Mouse (Mus musculus): ENCODE measurements around the gene Dcaf6. TPM values are rescaled to one million over a fixed set of nuclear protein-coding genes. Genes with fewer than 3 reads are reported as not detected.
A peak's percentile ranks its signal among the peaks of the same experiment; 100 is the strongest.

Dcaf6 gene
- total RNA-seq, 4 experiments from 2014 or later, result 74.9 to 96.5 (median 84.4) TPM

GRCm38 (mm10) chr1:165322934-165323333 lies 137.3 kb downstream of the Dcaf6 start:
- DNase-seq (ENCODE audit: low spot score in 2 of 2), result no peak

- no peak for DNase-seq (ENCODE audit: low spot score in 2 of 2)
Observed at GRCm38 (mm10) chr1:165321891-165322290, 138.4 kb downstream of the Dcaf6 start.

GRCm38 (mm10) chr1:165321393-165321861 lies 138.8 kb downstream of the Dcaf6 start:
- DNase-seq (ENCODE audit: low spot score in 2 of 2), result no peak

GRCm38 (mm10) chr1:165320141-165320934 lies 139.9 kb downstream of the Dcaf6 start:
- peak in 1 of 2 experiments; percentile 57 for DNase-seq (ENCODE audit: low spot score in 2 of 2)

GRCm38 (mm10) chr1:165316361-165316760 lies 143.9 kb downstream of the Dcaf6 start:
- no peak for DNase-seq (ENCODE audit: low spot score in 2 of 2)

- DNase-seq (ENCODE audit: low spot score in 2 of 2), result no peak
Observed at GRCm38 (mm10) chr1:165308180-165308579, 152.1 kb downstream of the Dcaf6 start.

GRCm38 (mm10) chr1:165304341-165304740 lies 155.9 kb downstream of the Dcaf6 start:
- no peak for DNase-seq (ENCODE audit: low spot score in 2 of 2)

- no peak for DNase-seq (ENCODE audit: low spot score in 2 of 2)
Observed at GRCm38 (mm10) chr1:165303209-165303608, 157.1 kb downstream of the Dcaf6 start.

GRCm38 (mm10) chr1:165302455-165303208 lies 157.6 kb downstream of the Dcaf6 start:
- DNase-seq (ENCODE audit: low spot score in 2 of 2), result peak in 1 of 2 experiments; percentile 44

GRCm38 (mm10) chr1:165301567-165301966 lies 158.7 kb downstream of the Dcaf6 start:
- no peak for DNase-seq (ENCODE audit: low spot score in 2 of 2)

GRCm38 (mm10) chr1:165301108-165301507 lies 159.2 kb downstream of the Dcaf6 start:
- DNase-seq (ENCODE audit: low spot score in 2 of 2), result no peak

- no peak for DNase-seq (ENCODE audit: low spot score in 2 of 2)
Observed at GRCm38 (mm10) chr1:165295489-165295888, 164.8 kb downstream of the Dcaf6 start, which contains the start of gene Gpr161. Gene Gpr161, plus strand, starts transcription at chr1:165295789.

GRCm38 (mm10) chr1:165291606-165292005 lies 168.7 kb downstream of the Dcaf6 start:
- DNase-seq (ENCODE audit: low spot score in 2 of 2), result no peak

- DNase-seq (ENCODE audit: low spot score in 2 of 2), result no peak
Observed at GRCm38 (mm10) chr1:165289831-165290230, 170.4 kb downstream of the Dcaf6 start.

- no peak for DNase-seq (ENCODE audit: low spot score in 2 of 2)
Observed at GRCm38 (mm10) chr1:165288165-165288564, 172.1 kb downstream of the Dcaf6 start.

- DNase-seq (ENCODE audit: low spot score in 2 of 2), result no peak
Observed at GRCm38 (mm10) chr1:165284096-165284495, 176.2 kb downstream of the Dcaf6 start.

GRCm38 (mm10) chr1:165282967-165283345 lies 177.3 kb downstream of the Dcaf6 start:
- no peak for DNase-seq (ENCODE audit: low spot score in 2 of 2)

- DNase-seq (ENCODE audit: low spot score in 2 of 2), result no peak
Observed at GRCm38 (mm10) chr1:165282222-165282966, 177.9 kb downstream of the Dcaf6 start.

- DNase-seq (ENCODE audit: low spot score in 2 of 2), result peak in 1 of 2 experiments; percentile 19
Observed at GRCm38 (mm10) chr1:165281351-165282221, 178.7 kb downstream of the Dcaf6 start.

- no peak for DNase-seq (ENCODE audit: low spot score in 2 of 2)
Observed at GRCm38 (mm10) chr1:165280741-165281140, 179.5 kb downstream of the Dcaf6 start.

Measured in left cerebral cortex, adult 8-10 months (tissue).